Mouse (Mus musculus): ENCODE results near the gene Wars2.

- TF ChIP-seq POLR2A (IDR thresholded peaks at IDR 0.05; ENCODE audit: insufficient read length, low read depth) (no peak), POLR2AphosphoS2 (IDR thresholded peaks at IDR 0.05; ENCODE audit: insufficient read length, low read depth) (no peak), E2F4 (IDR thresholded peaks at IDR 0.05; ENCODE audit: insufficient read depth) (no peak), TCF3 (IDR thresholded peaks at IDR 0.05; ENCODE audit: insufficient read length, low read depth) (no peak), USF1 (IDR thresholded peaks at IDR 0.05; ENCODE audit: low read depth) (no peak), TCF12 (IDR thresholded peaks at IDR 0.05; ENCODE audit: insufficient read depth, poor library complexity, severe bottlenecking) (no peak), MAX (IDR thresholded peaks at IDR 0.05; ENCODE audit: low read depth) (no peak), MYOD1 (IDR thresholded peaks at IDR 0.05; ENCODE audit: control insufficient read depth in 1 of 3, insufficient read length in 2 of 3, low read depth in 2 of 3) (no peak)
Measured at GRCm38 (mm10) chr3:99174658-99175304, 33.9 kb downstream of the Wars2 start.

All from myocyte (in vitro differentiated cells).